Mouse (Mus musculus): ENCODE data around the gene Clptm1l. TPM values are rescaled to one million over a fixed set of nuclear protein-coding genes. Genes with fewer than 3 reads are reported as not detected.

Gene Clptm1l
- polyA plus RNA-seq, 1 experiment from 2014 or later: 132 TPM

Other genes starting within 250 kb of the Clptm1l start
- gene Lpcat1, start 136.8 kb upstream of the Clptm1l start, polyA plus RNA-seq (2015; fragmentation: Nextera tagmentation; extraction: Ambion mirVana): 53.0 and 53.6 TPM in 2 replicates
- gene Slc6a3, start 67.3 kb upstream of the Clptm1l start, polyA plus RNA-seq (2015; fragmentation: Nextera tagmentation; extraction: Ambion mirVana): 0.11 and 0.13 TPM in 2 replicates
- gene Tert, start 22.9 kb downstream of the Clptm1l start, polyA plus RNA-seq (2015; fragmentation: Nextera tagmentation; extraction: Ambion mirVana): 9.5 and 10.6 TPM in 2 replicates
- not detected in 2 replicates for gene Slc6a18, start 74.0 kb downstream of the Clptm1l start, polyA plus RNA-seq (2015; fragmentation: Nextera tagmentation; extraction: Ambion mirVana)
- gene Slc6a19, start 100.9 kb downstream of the Clptm1l start, polyA plus RNA-seq (2015; fragmentation: Nextera tagmentation; extraction: Ambion mirVana): 0.04 and 0.05 TPM in 2 replicates
- gene Slc12a7, start 129.1 kb downstream of the Clptm1l start, polyA plus RNA-seq (2015; fragmentation: Nextera tagmentation; extraction: Ambion mirVana): 25.6 and 28.2 TPM in 2 replicates
- gene Nkd2, start 243.6 kb downstream of the Clptm1l start, polyA plus RNA-seq (2015; fragmentation: Nextera tagmentation; extraction: Ambion mirVana): 40.5 and 44.5 TPM in 2 replicates